Mouse (Mus musculus) telencephalon, adult 2 months (tissue): ENCODE data around the gene Hbp1.
A peak's percentile ranks its signal among the peaks of the same experiment; 100 is the strongest.

Experiments
- DNase-seq: peaks from one replicate; pipeline ENCODE4 v3.0.0-alpha.2; 2011; ENCODE audit warnings: low read depth, low spot score

Hbp1 gene

DNA sequence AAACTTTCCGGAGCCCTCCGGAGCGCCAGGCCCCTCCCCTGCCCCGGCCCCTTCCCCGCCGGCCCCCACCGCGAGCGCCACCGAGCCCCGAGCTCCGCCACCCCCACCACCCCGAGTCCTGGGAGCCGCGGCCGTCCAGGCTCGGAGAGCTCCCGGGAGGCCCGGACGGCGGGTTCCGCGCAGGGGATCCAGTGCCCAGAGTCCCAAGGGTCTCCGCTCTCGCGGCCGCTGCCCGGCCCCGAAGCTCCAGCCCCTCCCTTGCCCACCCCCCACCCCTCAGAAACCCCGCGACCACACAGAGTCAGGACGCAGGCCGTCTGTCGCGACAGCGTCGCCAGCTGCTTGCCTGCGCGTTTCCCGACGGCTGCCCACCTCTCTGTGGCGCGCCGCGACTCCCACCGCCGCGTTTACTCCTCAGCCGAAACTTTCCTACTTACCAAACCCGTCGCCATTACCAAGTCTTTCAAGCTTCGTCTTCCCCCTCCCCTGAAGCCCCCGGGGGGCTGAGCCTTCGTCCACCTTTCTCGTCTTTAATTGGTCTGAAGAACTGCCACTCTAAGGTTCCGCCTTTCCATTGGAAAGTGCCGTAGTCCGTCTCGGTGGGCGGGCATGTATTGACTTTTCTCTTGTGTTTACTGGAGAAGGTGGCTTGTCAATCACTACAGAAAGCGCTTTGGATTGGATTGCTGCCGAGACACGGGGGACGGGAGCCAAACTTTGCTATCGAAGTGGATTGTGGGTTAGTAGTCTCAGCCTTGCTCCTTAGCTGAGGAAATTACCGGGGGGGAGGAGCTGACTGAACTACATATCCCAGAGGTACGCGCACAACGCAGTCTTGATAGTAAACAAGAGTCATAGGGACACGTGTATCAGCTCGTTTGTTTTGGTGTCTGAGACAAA, at the start of gene Hbp1:
Hbp1 (minus strand) TSS at position 777 of the 900 bp plus-strand sequence.
- peak; percentile 100 for DNase-seq

DNA sequence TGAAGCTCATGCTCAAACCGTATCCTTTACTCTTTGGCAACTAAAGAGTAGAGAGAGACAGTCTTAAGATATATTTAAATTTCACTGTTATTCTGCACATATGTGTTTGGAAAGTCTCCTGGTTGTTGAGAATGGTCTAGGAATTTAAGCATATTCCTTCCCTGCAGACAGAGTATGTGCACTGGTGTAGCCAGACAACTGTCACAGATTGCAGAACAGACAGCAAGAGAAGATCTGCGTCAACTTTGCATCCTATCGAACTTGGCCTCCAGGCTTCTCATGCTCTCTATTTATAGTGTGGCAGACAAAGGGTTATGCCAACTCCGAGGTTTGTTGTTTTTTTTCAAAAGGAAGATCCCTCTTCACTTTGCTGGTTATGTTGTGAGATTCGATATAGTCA, 48.4 kb upstream of the Hbp1 start:
- no peak for DNase-seq

DNA sequence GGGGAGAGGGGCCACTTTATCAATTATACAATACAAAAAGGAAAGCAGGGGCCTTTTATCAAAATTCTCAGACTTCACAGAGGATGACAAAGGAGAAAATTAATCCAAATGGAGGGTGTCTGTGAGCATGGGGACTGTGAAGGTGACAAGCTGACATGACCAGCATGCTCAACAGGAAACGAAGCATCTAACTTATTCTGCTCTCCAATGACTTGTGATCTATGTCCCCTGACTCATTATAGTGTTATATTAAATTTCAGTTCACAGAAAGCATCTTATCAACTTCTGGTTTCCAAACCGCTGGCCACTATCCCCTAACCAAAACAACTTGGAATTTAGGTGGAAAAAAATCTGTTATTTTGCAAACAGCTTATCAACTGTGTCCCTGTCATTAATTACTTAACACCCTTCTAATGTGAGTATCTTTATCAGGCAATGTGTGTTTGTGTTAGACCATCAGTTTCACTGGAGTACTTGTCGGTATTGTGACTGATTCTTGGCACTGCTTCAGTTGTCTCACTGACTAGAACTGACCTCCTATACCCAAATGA, 47.1 kb upstream of the Hbp1 start:
- DNase-seq: no peak

DNA sequence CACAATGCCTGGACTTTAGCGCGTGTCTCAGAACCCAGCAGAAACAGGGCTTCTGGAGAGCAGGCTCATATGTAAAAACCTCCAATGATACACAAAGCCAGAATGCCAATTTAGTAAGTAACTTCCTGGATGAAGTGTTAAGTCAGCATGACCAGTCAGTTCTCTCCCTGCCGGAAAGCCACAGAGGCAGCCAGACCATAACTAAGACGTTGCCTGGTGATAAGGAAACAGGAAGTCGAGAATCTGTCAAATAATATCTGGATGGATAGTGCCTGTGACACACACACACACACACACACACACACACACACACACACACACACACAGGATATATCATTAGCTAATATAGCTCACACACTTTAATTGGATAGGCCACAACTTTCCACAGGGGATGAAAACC, 46.5 kb upstream of the Hbp1 start:
- no peak for DNase-seq

DNA sequence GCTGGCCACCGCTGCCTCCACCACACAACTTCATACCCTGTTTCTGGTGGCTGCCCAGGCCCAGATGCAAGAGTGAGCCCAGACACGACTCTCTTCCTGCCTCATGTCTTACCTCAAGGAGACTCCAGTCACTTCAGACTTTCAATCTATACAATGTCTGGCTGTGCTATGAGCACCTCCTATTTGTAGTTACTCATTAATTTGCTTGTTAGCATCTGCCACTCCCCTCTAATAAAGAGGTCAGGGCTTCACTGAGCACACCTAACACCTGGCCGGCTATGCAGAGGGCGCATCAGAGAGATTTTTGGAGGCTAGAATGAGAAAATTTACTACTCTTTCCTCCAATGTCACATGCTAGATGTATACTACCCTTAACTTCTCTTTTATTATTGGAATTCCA, 40.2 kb upstream of the Hbp1 start:
- no peak for DNase-seq

DNA sequence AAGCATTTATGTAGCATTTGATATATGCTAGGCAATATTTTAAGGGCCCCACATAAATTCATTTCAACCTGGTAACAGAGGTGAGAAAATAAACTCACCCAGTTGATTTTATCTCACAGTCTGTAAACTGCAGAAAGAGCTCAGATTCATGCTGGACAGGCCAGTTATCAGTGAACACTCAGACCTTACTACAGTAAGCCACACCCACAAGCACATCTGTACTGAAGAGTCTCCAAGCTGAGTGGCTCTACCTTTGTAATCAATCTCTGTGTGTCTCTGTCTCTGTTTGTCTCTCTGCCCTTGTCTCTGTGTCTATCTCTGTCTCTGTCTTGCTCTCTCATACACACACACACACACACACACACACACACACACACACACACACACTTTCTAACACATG, 39.4 kb upstream of the Hbp1 start:
- no peak for DNase-seq

DNA sequence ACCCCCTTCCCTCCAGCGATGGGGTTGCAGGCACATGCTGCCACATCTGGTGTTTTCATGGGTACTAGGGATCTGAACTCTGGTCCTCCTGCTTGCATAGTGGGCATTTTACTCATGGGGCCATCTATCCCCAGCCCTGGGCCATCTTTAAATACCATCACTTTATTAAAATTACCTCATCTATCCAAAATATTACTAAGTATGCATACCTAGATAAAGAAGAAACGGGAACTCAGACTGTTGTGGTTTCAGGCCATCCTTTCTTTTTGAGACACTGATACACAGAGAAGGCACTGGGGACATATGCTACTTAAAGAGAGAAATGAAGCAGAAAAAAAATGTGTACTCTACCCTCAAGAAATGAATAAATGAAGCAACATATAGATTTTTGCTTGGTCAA, 36.1 kb upstream of the Hbp1 start:
- DNase-seq: no peak

DNA sequence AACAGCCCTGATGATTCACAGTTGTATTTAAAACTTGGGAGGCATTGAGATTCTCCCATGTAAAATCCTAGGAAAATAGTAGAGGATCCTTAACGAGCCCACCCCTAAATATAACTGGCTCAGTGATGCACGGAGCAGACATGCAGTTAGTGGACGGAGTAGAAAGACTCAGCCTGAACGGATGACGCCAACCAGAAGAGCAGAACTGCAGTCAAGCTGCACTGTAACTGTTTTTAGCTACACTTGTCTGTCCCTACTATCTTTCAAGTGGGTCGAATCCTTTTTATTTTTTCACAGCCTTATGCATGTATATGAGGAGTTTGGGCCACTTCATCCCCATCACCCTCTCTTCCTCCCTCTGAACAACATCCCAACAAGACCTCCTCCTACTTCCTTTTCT, 35.4 kb upstream of the Hbp1 start:
- DNase-seq: no peak

DNA sequence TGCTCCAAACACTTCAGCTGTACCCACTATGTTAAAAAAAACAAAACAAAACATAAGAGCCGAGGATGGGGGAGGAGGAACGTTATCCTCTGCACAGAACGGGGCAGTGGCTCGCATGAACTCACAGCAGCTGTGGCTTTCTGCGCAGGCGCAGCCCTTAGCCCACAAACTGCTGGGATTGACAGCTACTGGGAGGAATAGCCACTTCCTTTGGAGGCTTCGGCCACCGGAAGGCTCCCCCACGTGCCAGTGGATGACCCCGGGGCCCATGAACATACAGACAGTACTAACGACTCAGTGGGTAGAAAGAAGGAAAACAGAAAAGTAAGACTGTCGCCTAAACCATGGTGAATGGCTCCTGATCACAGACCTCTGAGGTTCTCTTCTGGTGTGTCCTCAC, 34.3 kb upstream of the Hbp1 start:
- no peak for DNase-seq

DNA sequence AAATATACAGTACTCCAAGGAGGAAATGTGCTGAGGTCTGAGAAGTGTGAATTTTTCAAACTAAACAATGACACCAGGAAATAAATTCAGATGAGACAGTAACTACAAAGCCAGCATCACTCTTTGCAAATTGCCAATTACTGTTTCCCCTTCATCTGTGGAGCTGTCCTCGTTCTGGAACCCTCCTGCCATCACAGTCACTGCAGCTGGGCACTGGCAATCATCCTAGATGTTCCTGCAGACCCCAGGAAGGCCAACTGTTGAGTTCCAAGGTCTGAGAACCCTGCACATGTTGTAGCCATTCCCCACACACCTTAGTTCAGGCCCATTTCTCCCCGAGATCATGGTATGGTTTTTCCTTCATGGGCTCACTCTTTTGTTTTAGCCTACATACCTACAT, 33.9 kb upstream of the Hbp1 start:
- DNase-seq: no peak

DNA sequence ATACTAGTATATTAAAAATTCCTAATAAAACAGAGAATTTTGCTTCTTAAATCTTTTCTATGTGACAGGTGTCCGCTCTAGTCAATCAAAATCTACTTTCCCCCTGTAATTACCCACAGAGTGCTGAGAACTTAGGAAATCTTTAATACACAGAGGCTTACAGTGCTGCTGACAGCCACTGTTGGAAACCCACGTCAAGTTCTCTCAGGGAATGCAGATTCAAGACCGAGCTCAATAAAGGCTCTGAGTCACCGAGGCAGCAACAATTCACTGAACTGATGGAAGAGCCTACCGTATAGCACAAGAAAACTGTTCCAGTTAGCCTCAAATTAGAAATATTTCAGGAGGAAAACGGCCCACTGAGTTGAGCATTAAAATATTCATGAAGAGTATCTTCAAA, 33.4 kb upstream of the Hbp1 start:
- DNase-seq: no peak

DNA sequence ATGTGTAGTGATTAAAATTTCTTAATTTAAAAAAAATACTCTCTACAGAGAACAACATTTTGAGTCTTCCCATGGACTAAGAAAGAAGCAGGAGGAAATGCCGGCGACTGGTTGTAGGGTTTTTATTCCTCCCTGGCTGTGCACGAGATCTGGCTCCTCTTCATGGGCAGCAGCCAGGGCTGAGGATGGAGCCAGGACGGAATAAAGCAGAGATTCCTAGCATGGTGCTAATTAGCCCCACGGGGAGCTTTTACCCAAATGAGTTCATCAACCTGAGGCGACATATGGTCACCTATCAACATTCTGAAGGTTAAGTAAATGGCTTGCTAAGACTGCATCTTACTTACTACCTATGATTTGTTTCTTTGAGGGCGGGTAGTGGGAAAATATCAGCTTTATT, 32.9 kb upstream of the Hbp1 start:
- DNase-seq: no peak

DNA sequence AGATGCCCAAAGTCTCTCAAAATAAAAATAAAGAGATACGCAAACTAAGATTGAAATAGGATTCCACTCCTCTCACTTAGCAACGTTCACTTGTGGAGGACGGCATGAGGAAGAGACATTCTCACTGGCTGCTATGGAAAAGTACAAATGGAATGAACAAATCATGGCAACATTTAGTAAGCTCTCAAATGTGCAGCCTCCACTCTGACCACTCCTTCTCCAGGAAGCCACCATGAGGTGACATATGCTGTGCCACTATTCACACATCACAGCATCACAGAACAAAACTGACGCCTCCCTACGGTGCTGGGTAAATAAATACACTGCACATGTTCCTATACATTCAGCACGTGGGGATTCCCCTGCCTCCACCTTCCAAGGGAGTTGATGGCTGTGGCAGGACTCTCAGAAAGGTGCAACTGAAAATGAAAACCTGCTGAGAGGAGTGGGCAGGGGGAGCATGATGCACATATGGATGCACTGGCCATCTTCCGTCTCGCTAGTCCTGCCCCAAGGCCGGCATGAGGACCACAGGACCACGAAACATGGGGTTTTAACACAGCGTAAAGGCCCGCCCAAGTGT, 27.4 kb upstream of the Hbp1 start:
- no peak for DNase-seq

DNA sequence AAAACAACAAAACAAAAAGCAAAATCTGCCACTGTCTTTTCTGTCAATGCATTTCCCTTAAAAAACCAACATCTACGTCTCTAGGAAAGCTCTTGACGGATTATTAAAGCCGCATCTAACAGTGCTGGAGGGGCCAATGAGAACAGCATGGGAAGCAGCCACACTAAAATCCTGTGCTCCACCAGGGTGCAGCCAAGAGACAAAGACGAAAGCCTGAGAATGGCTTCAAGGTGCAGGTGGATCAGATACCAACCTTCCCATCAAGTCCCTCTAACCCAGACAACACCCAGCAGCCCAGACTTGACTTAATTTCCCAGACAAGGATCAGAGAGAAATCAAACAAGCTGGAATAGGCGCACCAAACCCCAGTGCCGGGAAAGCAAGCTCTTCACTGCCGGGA, 26.2 kb upstream of the Hbp1 start:
- DNase-seq: no peak

DNA sequence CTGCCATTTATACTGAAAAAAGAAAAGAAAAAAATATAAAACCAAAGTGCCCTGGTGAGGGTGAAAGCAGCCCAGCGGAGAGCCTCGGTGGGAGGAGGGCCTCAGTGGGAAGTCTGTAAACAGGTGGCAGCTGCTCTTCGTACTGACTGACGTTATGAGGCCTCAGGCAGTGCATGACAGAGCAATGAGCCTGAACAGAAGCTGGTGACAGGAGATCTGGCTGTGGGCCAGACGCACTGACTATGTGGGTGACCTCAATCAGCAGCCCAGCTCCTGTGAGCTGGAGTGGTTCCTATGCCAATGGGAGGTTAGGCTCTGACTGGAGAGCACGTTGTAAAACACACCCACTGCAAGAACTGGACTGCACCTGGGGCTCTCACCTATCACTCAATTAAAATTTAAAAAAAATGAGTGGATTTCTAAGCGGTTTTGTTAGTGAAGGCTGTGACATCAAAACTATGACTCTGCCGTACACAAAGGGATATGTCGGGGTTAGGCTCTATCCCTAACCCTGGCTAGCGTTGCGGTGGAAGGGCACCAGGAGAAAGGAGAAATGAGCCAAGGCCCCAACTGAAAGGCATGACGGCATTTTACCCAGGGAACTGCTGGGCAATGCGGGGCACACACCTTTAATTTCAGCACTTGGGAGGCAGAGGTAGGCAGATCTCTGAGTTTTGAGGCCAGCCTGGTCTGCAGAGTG, 23.3 kb upstream of the Hbp1 start:
- no peak for DNase-seq

DNA sequence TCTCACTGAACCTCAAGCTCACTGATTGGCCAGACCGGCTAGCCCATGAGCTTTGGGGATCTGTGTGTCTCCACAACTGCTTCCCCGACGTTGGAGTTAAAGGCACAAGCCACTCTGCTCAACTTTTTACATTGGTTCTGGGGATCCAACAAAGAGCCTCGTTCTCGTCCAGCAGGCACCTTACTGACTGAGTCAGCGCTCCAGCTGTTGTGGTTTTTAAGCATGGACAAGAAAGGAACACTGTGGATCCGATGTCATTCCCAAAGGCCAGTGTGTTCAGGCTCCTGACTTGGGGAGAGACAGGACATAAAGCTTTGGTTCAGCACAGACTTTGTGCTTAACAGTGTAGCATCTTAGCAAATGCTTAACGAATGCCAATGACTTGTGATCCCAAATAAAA, 21.2 kb upstream of the Hbp1 start:
- DNase-seq: no peak

DNA sequence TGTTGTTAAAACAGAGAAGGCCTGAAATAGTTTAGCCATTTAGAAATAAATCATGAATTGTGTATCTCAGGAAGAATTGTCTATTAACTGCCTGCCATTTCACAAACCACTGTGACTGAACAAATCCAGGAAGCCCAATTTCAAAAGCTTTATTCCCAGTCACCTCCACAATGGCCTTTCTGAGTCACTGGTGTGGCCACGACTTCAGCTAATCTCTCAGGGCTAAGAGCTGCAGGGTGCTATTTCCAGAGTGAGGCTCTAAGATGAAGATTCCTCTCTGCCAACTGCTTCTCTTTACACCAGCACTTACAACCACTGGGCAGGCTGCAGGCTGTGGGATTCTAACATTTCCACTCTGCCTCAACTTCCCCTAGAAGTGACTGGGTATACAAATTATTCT, 18.8 kb upstream of the Hbp1 start:
- no peak for DNase-seq

DNA sequence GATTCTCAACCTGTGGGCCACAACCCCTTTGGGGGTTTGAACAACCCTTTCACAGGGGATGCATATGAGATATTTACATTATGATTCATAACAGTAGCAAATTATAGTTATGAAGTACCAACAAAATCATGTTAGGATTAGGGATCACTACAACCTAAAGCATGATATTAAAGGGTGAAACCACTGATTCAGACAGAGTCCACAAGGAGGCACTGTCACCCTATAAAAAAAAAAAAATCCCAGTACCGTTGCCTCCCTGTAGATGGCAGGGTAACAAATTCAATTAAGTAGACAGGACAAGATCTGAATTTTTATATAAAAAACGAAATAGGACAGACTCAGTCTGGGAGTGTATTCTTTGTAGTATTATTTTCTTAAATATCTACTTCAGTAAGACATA, 17.2 kb upstream of the Hbp1 start:
- no peak for DNase-seq

DNA sequence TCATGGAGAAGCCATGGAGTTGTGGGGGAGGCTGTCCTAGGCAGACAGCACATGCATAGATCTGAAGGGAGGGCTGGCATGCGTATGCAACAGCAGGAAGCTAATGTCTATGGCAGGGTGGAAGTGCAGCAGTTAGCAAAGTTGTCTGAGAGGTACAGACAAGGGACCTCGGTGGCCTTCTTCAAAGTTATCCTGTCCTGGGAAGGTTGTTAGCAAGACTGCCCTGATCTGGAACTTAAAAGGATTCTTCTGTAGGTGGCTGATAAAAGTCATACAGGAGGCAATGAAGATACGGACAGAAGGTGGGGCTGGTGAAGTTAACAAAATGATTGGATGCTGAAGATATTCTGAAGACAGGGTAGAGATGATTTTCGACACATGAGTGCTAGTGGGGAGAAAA, 16.1 kb upstream of the Hbp1 start:
- DNase-seq: no peak

DNA sequence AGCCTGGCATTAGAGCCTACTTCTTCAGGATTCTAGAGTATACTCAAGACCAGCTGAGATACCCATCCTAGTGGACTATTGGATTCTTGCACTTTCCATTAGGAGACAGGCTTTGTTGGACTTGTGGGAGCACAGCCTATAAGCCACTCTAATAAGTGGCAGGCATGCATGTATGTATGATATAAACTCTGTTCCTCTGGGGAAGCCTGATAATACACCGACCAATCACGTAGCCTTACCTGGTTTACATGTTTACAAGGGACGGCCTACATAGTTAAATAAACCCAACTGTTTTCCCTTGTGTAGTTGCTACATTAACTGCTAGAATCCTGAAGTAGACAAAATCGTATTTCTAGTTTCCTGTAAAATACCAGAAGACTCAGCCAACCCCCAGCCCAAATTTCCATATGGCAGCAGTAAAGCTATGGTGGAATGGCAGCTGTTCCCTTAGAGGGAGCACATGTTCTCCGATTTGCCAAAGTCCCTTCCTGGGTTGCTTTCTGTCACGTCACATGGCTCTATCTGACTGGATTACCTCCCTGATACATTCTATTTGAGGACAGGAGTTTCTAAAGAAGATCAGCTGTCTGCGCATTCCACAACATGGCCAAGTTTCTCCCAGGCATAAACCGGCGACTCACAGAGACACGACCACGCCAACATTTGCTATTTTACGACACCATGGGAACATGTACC, 15.3 kb upstream of the Hbp1 start:
- DNase-seq: no peak

DNA sequence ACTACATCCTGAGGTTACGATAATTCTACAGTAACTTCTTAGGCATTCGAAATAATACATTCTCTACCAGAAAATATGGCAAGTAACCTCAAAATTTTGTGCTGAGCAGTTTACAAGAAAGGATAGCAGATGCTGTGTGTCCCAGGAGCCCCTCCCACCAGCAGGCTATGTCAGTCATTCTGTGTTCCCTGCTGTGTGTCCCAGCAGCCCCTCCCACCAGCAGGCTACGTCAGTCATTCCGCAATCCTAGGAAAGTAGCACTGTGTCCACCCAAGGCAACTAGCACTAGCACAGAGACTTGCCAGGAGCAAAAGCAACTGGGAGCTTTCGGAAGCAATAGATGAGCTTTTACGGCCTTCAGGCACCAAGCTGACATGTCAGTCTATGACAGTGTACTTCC, 13.7 kb upstream of the Hbp1 start:
- DNase-seq: no peak

DNA sequence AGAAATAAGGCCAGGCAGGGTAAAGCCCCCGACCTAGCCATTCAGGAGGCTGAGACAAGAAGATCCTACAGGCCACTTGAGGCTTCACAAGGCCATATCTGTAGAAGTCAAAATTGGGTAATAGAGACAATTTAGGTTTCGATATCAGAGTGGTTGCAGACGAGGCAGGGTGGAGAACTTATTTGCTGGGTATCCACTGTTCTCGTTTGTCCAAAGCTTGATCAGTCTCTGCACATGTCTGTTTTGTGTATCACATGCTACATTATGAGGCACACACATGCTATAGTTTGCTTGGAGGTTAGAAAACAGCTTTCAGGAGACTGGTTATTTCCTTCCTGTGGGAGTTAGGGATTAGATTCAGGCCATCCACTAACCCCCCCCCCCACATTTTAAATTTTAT, 5.5 kb upstream of the Hbp1 start:
- DNase-seq: no peak
